Comparison of ENCODE assay signal across 8 mouse cellular contexts in genomic region chr16:14311371-14311770, GRCm38 (mm10). TPM values are rescaled to one million over a fixed set of nuclear protein-coding genes. Genes with fewer than 3 reads are reported as not detected.
A peak's percentile ranks its signal among the peaks of the same experiment; 100 is the strongest.
DNase-seq lines count a peak whose midpoint lies in the region; ATAC-seq and TF ChIP-seq lines count a peak whose summit lies in the region.
"Had no signal": no experiment of that assay in that cellular context is flagged by ENCODE, and none has a peak within 500 bp of the region (broad histone marks: within the 10 kb centered on the region; RNA-seq: fewer than 3 reads in every experiment).

No protein-coding gene starts in this region.

- H3K27me3 ChIP-seq in kidney, embryonic 16.5 days (ENCODE audit: insufficient read depth, low read length): no peaks in the 10 kb centered on the region
- H3K27me3 ChIP-seq in G1E (ENCODE audit: insufficient read depth, low read length): no peaks in the 10 kb centered on the region
- H3K27me3 ChIP-seq: heart, embryonic 15.5 days had no signal

- no peak overlapping the region for H3K4me2 ChIP-seq in kidney, embryonic 16.5 days (replicated peaks; ENCODE audit: low read depth, low read length)
- H3K4me2 ChIP-seq: heart, embryonic 15.5 days had no signal

- no peak for TF ChIP-seq POLR2A in cortical plate, adult 2 months (IDR thresholded peaks at IDR 0.05; ENCODE audit: extremely low read depth, insufficient read depth, low read length)

- no peak for ATAC-seq in kidney, embryonic 16.5 days (ENCODE audit: low FRiP score, low TSS enrichment)
- ATAC-seq in G1E (ENCODE audit: extremely low read depth, insufficient number of reproducible peaks, low FRiP score, poor library complexity, severe bottlenecking): no peak

- no peak overlapping the region for H3K9ac ChIP-seq in kidney, embryonic 16.5 days (replicated peaks; ENCODE audit: low read length)
- H3K9ac ChIP-seq: heart, embryonic 15.5 days had no signal

- 55% methylated on average over 6 of the region's 6 CpGs for WGBS in kidney, embryonic 16.5 days

- no peak overlapping the region for H3K27ac ChIP-seq in kidney, embryonic 16.5 days (ENCODE audit: low read length)
- no peak overlapping the region for H3K27ac ChIP-seq in cortical plate, adult 2 months (ENCODE audit: insufficient read depth, low read length)
- H3K27ac ChIP-seq: heart, embryonic 15.5 days had no signal

- peaks cover 11% of the 10 kb centered on the region for H3K4me1 ChIP-seq in kidney, embryonic 16.5 days (ENCODE audit: insufficient read depth, low read length)
- H3K4me1 ChIP-seq in G1E (ENCODE audit: insufficient read depth, low read depth, low read length): peaks cover 66% of the 10 kb centered on the region
- no peaks in the 10 kb centered on the region; the same call in 1 of the 2 replicates for H3K4me1 ChIP-seq in cortical plate, adult 2 months (ENCODE audit: control insufficient read depth, insufficient read depth, low read length)

- 0 out of 2 replicates have a peak, but pooled peaks have one; percentile 29 for TF ChIP-seq CTCF in G1E (IDR thresholded peaks at IDR 0.05; ENCODE audit: low read depth, low read length)
- peak; percentile 66 for TF ChIP-seq CTCF in cortical plate, adult 2 months (IDR thresholded peaks at IDR 0.05; ENCODE audit: extremely low read depth, insufficient read depth, low read length)

- no peak overlapping the region for H3K4me3 ChIP-seq in kidney, embryonic 16.5 days (ENCODE audit: low read length)
- H3K4me3 ChIP-seq in G1E (ENCODE audit: low read depth, low read length): no peak overlapping the region
- H3K4me3 ChIP-seq in cortical plate, adult 2 months (ENCODE audit: insufficient read depth, low read length): no peak overlapping the region
- H3K4me3 ChIP-seq: heart, embryonic 15.5 days had no signal

- H3K36me3 ChIP-seq in kidney, embryonic 16.5 days (ENCODE audit: insufficient read depth, low read length): peaks cover 36% of the 10 kb centered on the region
- peaks cover 73% of the 10 kb centered on the region for H3K36me3 ChIP-seq in G1E (replicated peaks)

- H3K9me3 ChIP-seq in kidney, embryonic 16.5 days (ENCODE audit: low read length): no peaks in the 10 kb centered on the region
- H3K9me3 ChIP-seq in G1E (replicated peaks): no peaks in the 10 kb centered on the region
- H3K9me3 ChIP-seq: heart, embryonic 15.5 days had no signal

- peak; percentile 44 to 56 for DNase-seq in kidney, postnatal 4 days
- DNase-seq in G1E (ENCODE audit: low spot score): no peak
- DNase-seq in lung, postnatal 36 days: peak; percentile 46
- DNase-seq in urinary bladder, postnatal 4 days (ENCODE audit: low spot score in 2 of 2): no peak
- no peak for DNase-seq in right cerebral cortex, postnatal 10 days (ENCODE audit: low spot score in 2 of 2)

RNA-seq across cellular contexts. Expression of gene Fopnl, which starts 5.8 kb away (rescaled TPM):
- polyA plus RNA-seq in kidney, embryonic 16.5 days (2015; fragmentation: Nextera tagmentation; extraction: Ambion mirVana): 147 and 150 TPM in 2 replicates
- total RNA-seq in G1E (2014; fragmentation: Nextera tagmentation) (59.0 and 59.7 TPM in 2 replicates), G1E (2017) (73.1 and 76.6 TPM in 2 replicates)
- 4.9 and 5.1 TPM in 2 replicates for polyA plus RNA-seq in G1E (2012)
- 73.1 and 79.8 TPM in 2 replicates for polyA plus RNA-seq in cortical plate, adult 2 months (2012; rRNA removed)

RNA-seq across cellular contexts. Expression of gene Myh11, which starts 20.2 kb away (rescaled TPM):
- 12.0 and 33.7 TPM in 2 replicates for polyA plus RNA-seq in kidney, embryonic 16.5 days (2015; fragmentation: Nextera tagmentation; extraction: Ambion mirVana)
- total RNA-seq in G1E (2014; fragmentation: Nextera tagmentation) (not detected in 2 replicates), G1E (2017) (0.22 TPM in 1 of 2 replicates, not detected in the other)
- 0.01 TPM in 1 of 2 replicates, not detected in the other for polyA plus RNA-seq in G1E (2012)
- 4.1 and 4.8 TPM in 2 replicates for polyA plus RNA-seq in cortical plate, adult 2 months (2012; rRNA removed)

RNA-seq across cellular contexts. Expression of gene Abcc1, which starts 50.0 kb away (rescaled TPM):
- 11.9 and 14.6 TPM in 2 replicates for polyA plus RNA-seq in kidney, embryonic 16.5 days (2015; fragmentation: Nextera tagmentation; extraction: Ambion mirVana)
- total RNA-seq in G1E (2014; fragmentation: Nextera tagmentation) (49.0 and 69.5 TPM in 2 replicates), G1E (2017) (32.6 and 36.8 TPM in 2 replicates)
- polyA plus RNA-seq in G1E (2012): 4.0 and 5.1 TPM in 2 replicates
- polyA plus RNA-seq in cortical plate, adult 2 months (2012; rRNA removed): 13.1 and 15.3 TPM in 2 replicates

Comparison
In these comparisons a context has a peak if more than half of its experiments do, and no peak if none do; other contexts are left out.
1. DNase-seq: peak in kidney, postnatal 4 days (2 of 2) and lung, postnatal 36 days (single experiment); none in G1E (single experiment), urinary bladder, postnatal 4 days (0 of 2) and right cerebral cortex, postnatal 10 days (0 of 2).
2. RNA of gene Fopnl, which starts 5.8 kb away (polyA plus RNA-seq): 147 to 150 TPM in kidney, embryonic 16.5 days and 73.1 to 79.8 TPM in cortical plate, adult 2 months; 4.9 to 5.1 TPM in G1E; every median in the first group is over 10 times any median in the second.